Mouse (Mus musculus): ENCODE data around the gene Idua. TPM values are rescaled to one million over a fixed set of nuclear protein-coding genes. Genes with fewer than 3 reads are reported as not detected.
A peak's percentile ranks its signal among the peaks of the same experiment; 100 is the strongest.
"Not testable (repeated sequence)": the region's sequence is repeated elsewhere in the genome, so short reads cannot be mapped to it uniquely, and the experiment has no call there.

The Idua gene
- 10 to 100 TPM; 16.8 to 17.1 TPM for total RNA-seq (2021)
- long read RNA-seq, experiment 1, partial matches to known transcripts, result 1 of 14 reads
- long read RNA-seq, experiment 1, other reads (novel, unspliced or antisense), result 10 of 14 reads
- long read RNA-seq, experiment 2, transcript Idua-202 (14 exons, 3,373 nt), result major isoform, 11 of 25 reads
- long read RNA-seq, experiment 2, partial matches to known transcripts, result 4 of 25 reads
- long read RNA-seq, experiment 2, other reads (novel, unspliced or antisense), result 10 of 25 reads

DNA sequence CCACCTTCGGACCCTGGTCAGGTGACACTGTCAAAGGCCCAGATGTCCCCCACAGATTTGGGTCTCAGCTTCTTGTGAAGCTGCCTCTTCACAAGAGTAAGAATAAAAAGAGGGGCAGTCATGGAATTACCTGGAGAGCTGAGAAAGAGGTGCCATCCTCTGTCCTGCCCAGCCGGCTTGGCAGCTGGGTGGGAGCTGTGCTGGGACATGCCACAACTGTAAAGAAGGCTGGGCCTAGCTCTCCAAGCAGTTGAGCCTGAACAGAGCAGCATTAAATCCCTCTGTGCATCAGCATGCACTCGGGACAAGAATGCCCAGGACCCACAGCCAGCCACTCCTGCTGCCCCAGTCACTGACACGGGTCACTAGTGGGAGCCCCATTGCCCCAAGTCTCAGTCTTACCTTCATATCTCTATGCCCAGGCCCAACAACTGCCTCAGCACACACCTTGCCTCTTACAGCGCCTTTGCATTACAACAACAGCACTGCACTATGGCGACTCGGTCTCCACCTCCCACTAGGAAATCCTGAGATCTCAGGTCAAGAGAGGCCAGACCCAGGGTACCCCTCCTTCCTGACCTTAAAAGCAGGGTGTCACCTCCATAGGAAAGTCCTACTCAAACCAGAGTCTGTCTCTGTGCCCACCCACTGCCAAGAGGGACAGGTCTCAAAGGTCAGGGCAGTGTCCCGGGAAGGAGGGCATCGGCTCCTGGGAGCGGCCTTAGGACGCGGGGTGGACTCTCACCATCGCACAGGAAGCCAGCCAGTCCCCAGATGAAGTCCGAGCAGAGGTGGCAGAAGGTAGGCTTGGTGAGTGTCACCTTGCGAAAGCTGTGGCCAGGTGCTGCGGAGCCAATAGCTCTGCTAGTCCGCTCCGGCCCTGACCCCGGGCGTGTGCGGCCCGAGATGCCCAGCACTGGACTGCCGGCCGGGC, at the start of gene Idua:
Gene Idua (plus strand): TSS at position 634 of the 934 bp plus-strand sequence.
- no peak for TF ChIP-seq CTCF (conservative IDR thresholded peaks at IDR 0.05)
- DNase-seq (ENCODE audit: low spot score in 2 of 2), result no peak
- Histone ChIP-seq H3K27ac (peak within 1 kb of the TSS; percentile 93), H3K4me3 (peak within 1 kb of the TSS; percentile 98)

DNA sequence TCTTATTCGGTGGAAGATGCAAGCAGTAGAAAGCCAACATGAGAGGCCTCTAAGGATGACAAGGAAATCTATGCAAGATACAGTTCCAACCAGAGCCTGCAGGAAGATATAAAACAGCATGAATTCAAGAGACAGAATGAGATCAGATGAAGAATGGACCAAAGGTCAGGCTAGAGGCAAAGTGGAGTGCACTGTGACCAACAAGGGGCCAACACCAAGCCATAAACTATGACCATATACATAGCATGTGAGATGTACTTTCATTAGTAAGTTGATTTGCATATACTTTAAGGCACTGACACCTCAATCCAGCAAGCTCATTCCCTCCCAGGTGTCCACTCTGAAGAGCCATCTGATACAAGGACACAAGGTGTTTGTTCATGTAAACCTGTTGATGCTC, 49.7 kb upstream of the Idua start:
- TF ChIP-seq CTCF (conservative IDR thresholded peaks at IDR 0.05), result no peak
- Histone ChIP-seq H3K4me3 (no peak overlapping the region), H3K27ac (no peak overlapping the region)
- no peak for DNase-seq (ENCODE audit: low spot score in 2 of 2)

- no peak for DNase-seq (ENCODE audit: low spot score in 2 of 2)
- Histone ChIP-seq H3K4me3 (no peak overlapping the region), H3K27ac (peak overlapping the region; percentile 52; the same call in 1 of the 2 replicates)
- TF ChIP-seq CTCF (conservative IDR thresholded peaks at IDR 0.05), result no peak
Observed at GRCm38 (mm10) chr5:108621870-108622269, 38.3 kb upstream of the Idua start.

DNA sequence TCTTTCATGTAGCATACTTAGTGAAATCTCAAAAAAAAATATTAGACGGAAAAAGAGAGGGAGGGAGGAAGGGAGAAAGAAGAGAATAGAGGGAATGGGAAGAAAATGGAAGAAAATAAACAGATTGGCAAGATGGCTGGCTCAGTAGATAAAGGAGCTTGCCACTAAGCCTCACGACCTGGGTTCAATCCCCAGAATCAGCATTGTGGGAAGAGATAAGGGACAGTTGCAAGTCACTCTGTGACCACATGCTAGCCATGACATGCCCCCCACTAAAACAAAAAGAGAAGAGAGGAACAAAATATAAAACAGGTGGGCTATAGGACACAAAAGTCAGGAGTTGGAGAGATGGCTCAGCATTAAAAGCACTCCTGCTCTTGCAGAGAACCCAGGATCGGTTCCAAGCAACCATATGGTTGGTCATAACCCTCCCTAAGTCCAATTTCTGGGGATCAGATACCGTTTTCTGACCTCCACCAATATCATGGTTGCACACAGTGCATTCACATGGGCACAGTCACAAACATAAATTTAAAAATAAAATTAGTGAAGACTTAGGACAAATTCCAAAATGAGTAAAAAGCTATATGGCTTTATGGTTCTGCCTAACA, 34.0 kb upstream of the Idua start:
- TF ChIP-seq CTCF (conservative IDR thresholded peaks at IDR 0.05), result no peak
- Histone ChIP-seq H3K4me3 (no peak overlapping the region), H3K27ac (no peak overlapping the region)
- no peak for DNase-seq (ENCODE audit: low spot score in 2 of 2)

- DNase-seq (ENCODE audit: low spot score in 2 of 2), result no peak
- peak overlapping the region; percentile 99 for H3K4me3 ChIP-seq
Observed at GRCm38 (mm10) chr5:108628891-108629633, 31.1 kb upstream of the Idua start.

GRCm38 (mm10) chr5:108629634-108630483, 30.3 kb upstream of the Idua start, which contains the start of the genes Gak and Tmem175:
TSS of gene Gak (minus strand) at chr5:108629755.
TSS of gene Tmem175 (plus strand) at chr5:108629770.
- no peak for TF ChIP-seq CTCF (conservative IDR thresholded peaks at IDR 0.05)
- DNase-seq (ENCODE audit: low spot score in 2 of 2), result peak; percentile 93 to 94

More at GRCm38 (mm10) chr5:108628891-108629633, 31.1 kb upstream of the Idua start:
- H3K27ac ChIP-seq, result peak overlapping the region; percentile 96
- peak; percentile 12; the same call in 1 of the 2 replicates for TF ChIP-seq CTCF (conservative IDR thresholded peaks at IDR 0.05)

DNA sequence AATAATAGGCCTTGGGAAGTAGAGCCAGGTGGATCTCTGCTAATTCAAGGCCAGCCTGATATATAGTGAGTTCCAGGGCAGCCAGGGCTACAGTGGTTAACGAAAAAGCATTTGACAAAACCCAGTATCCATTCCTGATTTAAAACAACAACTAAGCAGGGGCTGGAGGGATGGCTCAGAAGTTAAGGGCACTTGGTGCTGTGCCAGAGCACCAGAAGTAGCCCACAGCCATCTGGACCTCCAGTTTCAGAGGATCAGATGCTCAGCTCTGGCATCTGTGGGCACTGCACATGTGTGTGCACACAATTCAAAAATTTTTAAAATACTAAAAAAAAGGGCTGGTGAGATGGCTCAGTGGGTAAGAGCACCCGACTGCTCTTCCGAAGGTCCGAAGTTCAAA, 26.5 kb upstream of the Idua start:
- Histone ChIP-seq H3K27ac (no peak overlapping the region), H3K4me3 (no peak overlapping the region)
- no peak for DNase-seq (ENCODE audit: low spot score in 2 of 2)
- TF ChIP-seq CTCF (conservative IDR thresholded peaks at IDR 0.05), result peak; percentile 23

More at GRCm38 (mm10) chr5:108629634-108630483, 30.3 kb upstream of the Idua start, which contains the start of the genes Gak and Tmem175:
- Histone ChIP-seq H3K27ac (peak within 1 kb of the TSS; percentile 96), H3K4me3 (peak within 1 kb of the TSS; percentile 99)

DNA sequence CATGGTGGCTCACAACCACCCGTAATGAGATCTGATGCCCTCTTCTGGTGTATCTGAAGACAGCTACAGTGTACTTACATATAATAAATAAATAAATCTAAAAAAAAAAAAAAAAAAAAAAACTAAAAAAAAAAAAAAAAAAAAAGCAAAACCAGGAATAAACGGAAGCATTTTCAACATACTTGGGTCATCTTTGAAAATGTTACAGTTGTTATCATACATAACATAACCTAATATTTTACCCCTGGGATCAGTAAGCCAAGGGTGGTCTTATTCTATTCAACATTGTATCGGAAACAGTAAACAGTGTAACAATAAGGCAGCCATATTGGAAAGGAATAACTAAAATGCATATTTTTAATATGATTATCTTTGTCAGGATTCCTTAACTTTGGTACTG, 26.0 kb upstream of the Idua start:
- not testable (repeated sequence) for H3K4me3 ChIP-seq; H3K27ac ChIP-seq; DNase-seq (ENCODE audit: low spot score in 2 of 2)
- 0 out of 2 replicates have a peak, but pooled peaks have one; percentile 12 for TF ChIP-seq CTCF (conservative IDR thresholded peaks at IDR 0.05)

DNA sequence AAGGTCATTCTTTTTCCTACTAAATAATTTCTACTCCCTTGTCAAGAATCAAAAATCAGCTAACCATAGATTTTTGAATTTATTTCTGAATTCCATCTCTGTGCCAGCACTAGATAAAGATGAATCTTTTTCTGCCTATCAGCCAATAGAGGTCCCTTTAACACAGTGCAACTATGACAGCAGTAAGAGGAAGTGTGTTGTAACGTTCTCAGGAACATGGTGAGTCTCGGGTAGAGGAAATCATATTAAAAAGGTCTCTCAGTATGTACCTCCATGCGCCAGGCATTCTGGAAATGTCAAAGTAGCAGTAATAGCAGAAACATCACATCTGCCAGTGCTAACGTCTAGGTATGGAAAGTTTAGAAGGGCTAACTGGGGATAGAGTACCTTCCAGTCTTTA, 24.0 kb upstream of the Idua start:
- Histone ChIP-seq H3K27ac (no peak overlapping the region), H3K4me3 (no peak overlapping the region)
- no peak for DNase-seq (ENCODE audit: low spot score in 2 of 2)
- no peak for TF ChIP-seq CTCF (conservative IDR thresholded peaks at IDR 0.05)

- Histone ChIP-seq H3K27ac (no peak overlapping the region), H3K4me3 (no peak overlapping the region)
- no peak for TF ChIP-seq CTCF (conservative IDR thresholded peaks at IDR 0.05)
- no peak for DNase-seq (ENCODE audit: low spot score in 2 of 2)
Observed at GRCm38 (mm10) chr5:108643674-108644073, 16.5 kb upstream of the Idua start.

DNA sequence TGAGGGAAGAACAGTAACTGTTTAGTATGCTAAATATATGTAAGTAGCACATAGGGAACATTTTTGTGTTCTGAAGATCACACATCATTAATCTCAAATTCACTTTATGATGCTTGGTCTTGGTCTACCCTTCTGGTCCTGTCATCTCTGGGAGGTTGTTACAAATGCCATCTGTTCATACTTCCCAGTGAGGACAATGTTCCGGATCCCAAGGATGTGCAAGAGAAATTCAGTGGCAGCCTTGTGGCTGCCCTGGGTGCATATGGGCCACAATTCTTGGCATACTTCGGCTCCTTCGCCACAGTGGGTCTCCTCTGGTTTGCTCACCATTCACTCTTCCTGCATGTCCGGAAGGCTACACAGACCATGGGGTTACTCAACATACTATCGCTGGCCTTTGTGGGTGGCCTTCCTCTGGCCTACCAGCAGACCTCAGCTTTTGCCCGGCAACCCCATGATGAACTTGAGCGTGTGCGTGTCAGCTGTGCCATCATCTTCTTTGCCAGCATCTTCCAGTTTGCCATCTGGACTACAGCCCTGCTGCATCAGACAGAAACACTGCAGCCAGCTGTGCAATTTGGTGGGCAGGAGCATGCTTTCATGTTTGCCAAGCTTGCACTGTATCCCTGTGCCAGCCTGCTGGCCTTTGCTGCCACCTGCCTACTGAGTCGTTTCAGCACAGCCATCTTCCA, 14.3 kb upstream of the Idua start:
- Histone ChIP-seq H3K27ac (peak overlapping the region; percentile 69; the same call in 1 of the 2 replicates), H3K4me3 (no peak overlapping the region)
- peak; percentile 54 for TF ChIP-seq CTCF (conservative IDR thresholded peaks at IDR 0.05)
- DNase-seq (ENCODE audit: low spot score in 2 of 2), result peak in 1 of 2 experiments; percentile 13

All from layer of hippocampus, adult 2 months (tissue).